Mouse (Mus musculus) mouse trophoblast stem cell (cell line): ENCODE results near the gene Taar8a.
"Not testable (repeated sequence)": the region's sequence is repeated elsewhere in the genome, so short reads cannot be mapped to it uniquely, and the experiment has no call there.

Experiments
- in situ Hi-C, 2 experiments: fragments of 300-500 bp; cut with MseI, MboI; formaldehyde crosslinking; loops; 2 replicates in 1 of 2; 3 replicates in 1 of 2; pipeline ENCODE4 v1.15.1; 2025

Taar8a gene

DNA sequence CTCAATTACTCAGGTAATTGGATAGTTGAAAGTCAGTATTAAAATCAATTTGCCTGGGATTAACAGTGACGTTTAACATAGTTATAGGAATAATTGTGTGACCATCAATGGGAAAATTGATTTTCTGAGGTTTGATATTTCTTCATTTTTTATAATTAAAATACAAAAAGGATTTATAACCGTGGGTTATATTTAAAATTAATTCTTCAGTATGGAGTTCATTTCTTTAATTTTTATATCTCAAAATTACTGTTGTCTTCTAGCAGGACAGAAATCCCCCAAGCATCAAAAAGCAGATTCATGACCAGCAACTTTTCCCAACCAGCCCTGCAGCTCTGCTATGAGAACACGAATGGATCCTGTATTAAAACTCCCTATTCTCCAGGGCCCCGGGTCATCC lies at the start of gene Taar8a:
Gene Taar8a, plus strand, starts transcription at position 301 of the 400 bp plus-strand sequence.
- in situ Hi-C loops, result loop anchor here (5.0 kb wide), 2 partner anchors 94 to 99 kb away; no protein-coding TSS in a partner anchor

- in situ Hi-C loops, result no loop called here
Observed at GRCm38 (mm10) chr10:24026922-24027321, 49.4 kb upstream of the Taar8a start, which contains the start of gene Taar7d. TSS of gene Taar7d (plus strand) at chr10:24027222.

GRCm38 (mm10) chr10:24031347-24031746 lies 45.0 kb upstream of the Taar8a start:
- in situ Hi-C loops, result no loop called here

DNA sequence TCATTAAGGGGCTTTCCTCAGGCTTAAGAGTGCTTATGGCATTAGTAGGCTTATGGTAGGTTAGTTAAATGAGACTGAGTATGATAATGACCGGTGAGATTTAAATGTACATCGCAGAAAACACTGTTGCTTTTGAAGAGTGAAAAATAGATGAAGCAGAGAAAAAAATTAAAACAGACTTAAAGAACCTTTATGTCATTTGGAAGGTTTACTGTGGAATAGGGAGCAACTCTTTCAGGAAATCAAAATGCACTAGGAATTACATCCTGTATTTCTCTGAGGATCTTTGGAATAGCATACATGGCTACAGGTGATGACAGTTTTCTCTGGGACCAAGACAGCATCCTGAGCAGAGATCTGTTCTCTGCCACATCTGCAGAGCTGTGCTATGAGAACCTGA lies 39.0 kb upstream of the Taar8a start, which contains the start of gene Taar7e:
Gene Taar7e, plus strand, starts transcription at position 301 of the 400 bp plus-strand sequence.
- in situ Hi-C loops, result no loop called here

DNA sequence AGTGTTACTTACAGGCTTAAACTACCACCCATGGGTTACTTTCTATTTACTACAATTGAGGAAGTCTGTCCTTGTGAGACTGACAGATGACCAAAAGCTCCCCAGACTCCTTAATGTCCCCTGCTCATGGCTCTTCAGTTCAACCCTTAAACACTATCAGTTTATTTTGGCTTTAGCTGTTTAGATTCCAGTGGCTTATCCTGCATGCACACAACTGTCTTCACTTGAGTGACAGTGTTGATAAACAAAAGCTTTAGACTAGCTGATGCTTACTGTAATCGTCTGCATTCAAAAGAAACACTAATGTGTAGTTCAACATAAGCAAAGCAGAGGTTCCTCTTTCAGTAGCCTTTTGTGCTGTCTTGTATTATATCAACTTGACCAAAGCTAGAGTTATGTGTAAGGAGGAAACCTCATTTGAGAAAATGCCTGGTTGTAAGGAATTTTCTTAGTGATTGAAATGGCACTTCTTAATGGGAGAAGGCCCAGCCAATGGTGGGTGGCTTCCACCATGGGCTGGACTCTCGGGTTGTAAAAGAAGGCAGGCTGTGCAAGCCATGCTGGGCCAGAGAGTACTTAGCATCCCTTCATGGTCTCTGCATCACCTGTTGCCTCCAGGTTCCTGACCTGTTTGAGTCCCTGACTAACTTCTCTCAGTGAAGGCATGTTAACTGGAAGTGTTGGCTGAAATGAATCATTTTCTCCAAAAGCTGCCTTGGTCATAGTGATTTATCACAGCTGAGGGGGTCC lies 36.0 kb upstream of the Taar8a start:
- in situ Hi-C loops, result no loop called here

- in situ Hi-C loops, result no loop called here
Observed at GRCm38 (mm10) chr10:24049210-24049609, 27.1 kb upstream of the Taar8a start, which contains the start of gene Taar7f. TSS of gene Taar7f (plus strand) at chr10:24049510.

DNA sequence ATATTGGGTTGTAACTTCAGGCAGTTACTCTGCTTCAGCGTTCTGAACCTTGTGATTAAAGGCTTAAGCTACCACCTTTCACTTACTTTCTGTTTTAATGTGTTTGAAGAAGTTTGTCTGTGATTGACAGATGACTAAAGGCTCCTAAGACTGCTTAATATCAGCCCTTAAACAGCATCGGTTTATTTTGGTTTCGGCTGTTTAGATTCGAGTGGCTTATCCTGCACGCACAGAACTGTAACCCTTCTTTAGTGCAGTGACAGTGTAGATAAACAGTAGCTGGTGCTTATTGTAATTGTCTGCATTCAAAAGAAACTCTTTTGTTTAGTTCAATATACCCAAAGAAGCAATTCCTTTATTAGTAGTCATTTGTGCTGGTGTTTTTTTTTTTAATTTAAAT lies 24.3 kb upstream of the Taar8a start:
- in situ Hi-C loops, result no loop called here

DNA sequence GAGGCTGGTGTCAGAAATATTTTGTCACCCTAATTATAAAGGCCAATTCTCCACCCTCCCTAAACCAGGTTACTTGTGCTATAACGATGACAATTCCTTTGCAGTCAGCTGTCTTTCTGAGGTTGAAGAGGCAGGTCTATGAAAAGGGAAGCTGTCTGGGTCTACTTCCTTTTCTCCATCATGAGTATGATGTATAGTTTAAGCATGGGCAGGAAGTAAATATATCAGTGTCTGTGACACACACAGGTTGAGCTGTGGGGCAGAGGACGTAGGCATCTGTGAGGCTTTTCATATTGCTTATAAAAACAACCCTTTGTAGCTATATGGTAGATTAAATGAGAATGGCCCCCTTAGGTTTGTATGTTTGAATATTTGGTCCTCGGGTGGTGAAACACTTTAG lies 17.3 kb upstream of the Taar8a start:
- in situ Hi-C loops, result no loop called here

- in situ Hi-C loops, result loop anchor here (5.0 kb wide), 2 partner anchors 92 to 97 kb away; no protein-coding TSS in a partner anchor
Observed at GRCm38 (mm10) chr10:24074751-24075150, 1.5 kb upstream of the Taar8a start.

DNA sequence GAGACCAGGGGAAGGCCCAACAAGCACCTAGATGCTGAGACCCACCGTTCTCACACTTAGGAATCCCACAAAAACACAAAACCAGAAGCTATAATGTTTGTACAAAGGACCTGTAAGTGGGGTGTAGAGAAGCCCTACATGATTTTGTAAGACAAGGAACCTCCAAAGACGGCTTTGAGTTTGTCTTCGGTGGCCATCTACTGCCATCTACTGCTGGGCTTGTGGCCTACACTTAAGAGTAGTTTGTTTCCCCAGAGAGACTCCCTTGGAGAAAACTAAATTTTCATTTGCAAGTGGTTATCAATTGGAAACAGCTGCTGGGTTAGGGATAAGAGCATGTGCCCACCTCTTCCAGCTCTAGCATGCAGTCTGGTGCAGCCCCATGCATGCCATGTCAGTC lies 3.9 kb downstream of the Taar8a start:
- in situ Hi-C loops, result loop anchor here (10.0 kb wide), 1 partner anchor 265 kb away; no protein-coding TSS in a partner anchor

- in situ Hi-C loops, result loop anchor here (10.0 kb wide), 1 partner anchor 271 kb away; no protein-coding TSS in a partner anchor
Observed at GRCm38 (mm10) chr10:24085936-24086335, 9.6 kb downstream of the Taar8a start.

GRCm38 (mm10) chr10:24086555-24086954 lies 10.3 kb downstream of the Taar8a start:
- in situ Hi-C loops, result loop anchor here (10.0 kb wide), 1 partner anchor 272 kb away; no protein-coding TSS in a partner anchor

DNA sequence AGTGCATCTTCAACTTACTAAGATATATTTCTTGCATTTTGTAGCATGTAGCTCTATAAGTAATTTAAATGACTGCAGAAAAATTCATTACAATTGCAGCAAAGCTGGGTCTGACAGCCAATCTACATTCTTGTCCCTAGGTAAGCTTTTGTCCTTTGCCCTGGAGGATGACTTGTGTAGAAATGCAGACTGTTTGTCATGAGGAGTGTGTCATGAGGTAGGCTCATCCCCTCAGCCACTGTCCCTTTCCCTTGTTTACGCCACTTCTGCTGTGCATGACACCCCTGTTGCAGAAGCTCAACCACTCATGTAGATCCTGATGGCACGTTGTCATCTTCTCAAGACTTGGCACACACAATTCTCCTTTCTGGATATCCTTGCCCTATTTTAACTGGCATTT lies 10.9 kb downstream of the Taar8a start:
- in situ Hi-C loops, result loop anchor here (10.0 kb wide), 1 partner anchor 272 kb away; no protein-coding TSS in a partner anchor

DNA sequence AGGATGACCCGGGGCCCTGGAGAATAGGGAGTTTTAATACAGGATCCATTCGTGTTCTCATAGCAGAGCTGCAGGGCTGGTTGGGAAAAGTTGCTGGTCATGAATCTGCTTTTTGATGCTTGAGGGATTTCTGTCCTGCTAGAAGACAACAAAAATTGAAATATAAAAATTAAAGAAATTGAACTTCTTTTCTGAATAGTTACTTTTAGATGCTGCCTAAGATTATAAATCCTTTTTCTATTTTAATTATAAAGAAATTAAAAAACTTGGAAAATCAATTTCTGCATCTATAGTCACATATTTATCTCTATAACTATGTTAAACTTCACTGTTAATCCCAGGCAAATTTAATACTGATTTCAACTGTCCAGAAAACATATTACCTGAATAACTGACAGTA lies 15.9 kb downstream of the Taar8a start, which contains the start of gene Taar8b:
Gene Taar8b, minus strand, starts transcription at position 101 of the 400 bp plus-strand sequence.
- in situ Hi-C loops, result no loop called here

- in situ Hi-C loops, result not testable (repeated sequence)
Observed at GRCm38 (mm10) chr10:24097010-24097409, 20.7 kb downstream of the Taar8a start.

DNA sequence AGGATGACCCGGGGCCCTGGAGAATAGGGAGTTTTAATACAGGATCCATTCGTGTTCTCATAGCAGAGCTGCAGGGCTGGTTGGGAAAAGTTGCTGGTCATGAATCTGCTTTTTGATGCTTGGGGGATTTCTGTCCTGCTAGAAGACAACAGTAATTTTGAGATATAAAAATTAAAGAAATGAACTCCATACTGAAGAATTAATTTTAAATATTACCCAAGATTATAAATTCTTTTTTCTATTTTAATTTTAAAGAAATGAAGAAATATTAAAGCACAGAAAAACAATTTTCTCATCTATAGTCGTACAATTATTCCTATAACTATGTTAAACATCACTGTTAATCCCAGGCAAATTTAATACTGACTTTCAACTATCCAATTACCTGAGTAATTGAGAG lies 25.5 kb downstream of the Taar8a start, which contains the start of gene Taar8c:
Gene Taar8c, minus strand, starts transcription at position 101 of the 400 bp plus-strand sequence.
- in situ Hi-C loops, result not testable (repeated sequence)

GRCm38 (mm10) chr10:24103299-24103698 lies 27.0 kb downstream of the Taar8a start:
- in situ Hi-C loops, result not testable (repeated sequence)

DNA sequence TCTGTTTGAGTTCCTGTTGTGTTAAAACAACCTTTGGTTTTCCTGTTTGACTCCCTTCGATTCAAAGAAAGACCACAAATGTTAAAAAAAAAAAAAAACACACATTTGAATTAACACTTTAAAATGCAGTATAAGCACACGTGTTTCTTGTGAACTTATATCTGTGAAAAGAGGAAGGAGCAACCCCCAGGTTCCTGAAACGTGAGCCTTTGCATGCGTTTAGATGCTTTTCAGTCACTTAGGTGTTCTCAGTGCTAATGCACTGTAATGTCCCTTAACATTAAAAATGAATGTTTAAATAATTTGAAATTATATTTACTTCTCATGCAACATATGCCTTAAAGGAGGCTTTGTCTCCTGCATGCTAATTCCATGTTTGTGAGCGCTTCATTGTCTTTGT lies 31.4 kb downstream of the Taar8a start:
- in situ Hi-C loops, result no loop called here

DNA sequence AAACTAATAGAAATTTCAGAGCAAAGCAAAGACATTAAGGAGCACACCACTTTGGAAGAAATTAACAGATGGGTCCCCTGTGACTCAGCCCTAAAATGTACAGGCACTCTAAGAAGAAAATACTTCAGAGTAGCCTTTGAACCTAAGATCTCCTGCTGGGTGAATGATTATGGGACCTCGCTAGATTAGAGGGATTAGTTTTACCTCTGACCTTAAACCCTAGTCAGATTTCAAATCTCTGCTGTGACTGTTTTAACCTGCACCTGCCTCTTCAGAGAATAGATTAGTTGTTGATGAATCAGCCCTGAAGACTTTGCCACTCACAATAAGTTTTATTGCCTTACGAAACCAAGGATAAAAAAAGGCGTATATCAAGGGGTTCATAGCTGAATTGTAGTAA lies 31.9 kb downstream of the Taar8a start:
- in situ Hi-C loops, result no loop called here

DNA sequence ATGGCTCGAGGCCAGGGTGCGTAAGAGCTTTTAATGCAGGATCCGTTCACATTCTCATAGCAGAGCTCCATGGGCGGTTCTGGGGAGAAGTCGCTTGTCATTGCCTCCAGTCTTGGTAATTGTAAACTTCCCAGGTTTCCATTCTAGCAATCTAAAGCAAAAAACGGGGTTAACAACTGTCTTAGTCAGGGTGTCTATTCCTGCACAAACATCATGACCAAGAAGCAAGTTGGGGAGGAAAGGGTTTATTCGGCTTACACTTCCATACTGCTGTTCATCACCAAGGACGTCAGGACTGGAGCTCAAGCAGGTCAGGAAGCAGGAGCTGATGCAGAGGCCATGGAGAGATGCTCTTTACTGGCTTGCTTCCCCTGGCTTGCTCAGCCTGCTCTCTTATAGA lies 33.1 kb downstream of the Taar8a start, which contains the start of gene Taar9:
Gene Taar9, minus strand, starts transcription at position 101 of the 400 bp plus-strand sequence.
- in situ Hi-C loops, result not testable (repeated sequence)

DNA sequence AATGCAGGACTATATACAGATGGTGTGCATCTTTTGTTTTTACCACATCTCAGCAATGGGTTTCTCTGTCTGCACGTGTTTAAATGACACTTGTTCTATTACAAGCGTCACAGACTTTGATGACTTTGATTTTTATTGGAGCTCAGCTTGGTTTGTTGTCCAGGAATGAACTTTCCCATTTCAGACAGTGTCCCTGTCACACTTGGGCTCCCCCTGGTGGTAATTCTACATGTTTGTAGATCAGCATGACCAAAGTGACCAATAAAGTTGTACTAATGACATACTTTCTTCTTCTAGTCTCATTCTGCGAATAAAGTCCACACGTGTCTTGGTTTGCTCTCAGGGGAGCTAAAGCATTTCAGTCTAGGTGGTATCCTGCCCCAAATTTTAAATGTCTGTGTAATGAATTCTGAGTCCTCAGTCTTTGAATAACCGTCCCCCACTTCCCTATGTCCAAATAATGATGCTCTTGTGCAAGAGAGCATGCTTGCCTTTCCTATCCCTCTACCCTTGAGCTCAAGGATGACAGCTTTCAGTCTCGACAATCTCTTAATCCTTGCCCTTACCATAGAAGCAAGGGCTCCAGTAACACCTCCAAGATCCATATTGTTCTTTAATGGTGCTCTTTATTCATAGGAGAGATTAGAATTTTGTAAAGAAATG lies 34.9 kb downstream of the Taar8a start:
- in situ Hi-C loops, result loop anchor here in 1 of 2 experiments (10.0 kb wide), 1 partner anchor 136 kb away; the partner anchor contains the start of gene Taar5
